Mouse (Mus musculus) lung, adult 2 months (tissue): Measurements from ENCODE around the gene Dtd1.

Source experiments
- CTCF ChIP-seq: fragments of 200-500 bp; IDR thresholded peaks from 2 replicates; pipeline ENCODE4 v1.5.1; 2011; ENCODE audit warnings: mild to moderate bottlenecking, low read length, control low read depth; ENCODE audit not compliant: insufficient read depth
- POLR2A ChIP-seq: fragments of 200-500 bp; IDR thresholded peaks from 2 replicates; pipeline ENCODE4 v1.6.1; 2011; ENCODE audit warnings: low read depth, mild to moderate bottlenecking, control low read depth, low read length, borderline replicate concordance; ENCODE audit errors: extremely low read depth

DNA sequence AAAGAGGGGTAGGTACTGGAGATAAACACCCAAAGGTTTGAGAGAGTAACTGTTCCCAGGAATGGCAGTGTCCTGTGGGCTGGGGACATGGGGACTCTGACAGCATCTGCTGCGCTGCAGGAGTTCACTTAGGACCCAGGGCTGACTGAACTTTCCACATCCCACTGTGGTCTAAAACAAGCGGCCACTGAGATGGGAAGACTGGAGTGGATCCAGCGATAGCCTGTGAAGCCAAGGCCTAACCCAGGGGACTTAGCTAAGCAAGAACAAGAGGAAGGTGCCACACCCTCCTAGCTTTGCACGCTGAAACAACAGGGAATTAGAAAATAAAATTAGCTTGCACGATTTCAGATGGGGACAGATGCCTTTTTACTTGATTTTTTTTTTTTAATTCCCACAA lies 138.9 kb downstream of the Dtd1 start:
- no peak for TF ChIP-seq CTCF
- TF ChIP-seq POLR2A, result no peak
